Mouse (Mus musculus): ENCODE data around the gene 2810021J22Rik.

2810021J22Rik gene

DNA sequence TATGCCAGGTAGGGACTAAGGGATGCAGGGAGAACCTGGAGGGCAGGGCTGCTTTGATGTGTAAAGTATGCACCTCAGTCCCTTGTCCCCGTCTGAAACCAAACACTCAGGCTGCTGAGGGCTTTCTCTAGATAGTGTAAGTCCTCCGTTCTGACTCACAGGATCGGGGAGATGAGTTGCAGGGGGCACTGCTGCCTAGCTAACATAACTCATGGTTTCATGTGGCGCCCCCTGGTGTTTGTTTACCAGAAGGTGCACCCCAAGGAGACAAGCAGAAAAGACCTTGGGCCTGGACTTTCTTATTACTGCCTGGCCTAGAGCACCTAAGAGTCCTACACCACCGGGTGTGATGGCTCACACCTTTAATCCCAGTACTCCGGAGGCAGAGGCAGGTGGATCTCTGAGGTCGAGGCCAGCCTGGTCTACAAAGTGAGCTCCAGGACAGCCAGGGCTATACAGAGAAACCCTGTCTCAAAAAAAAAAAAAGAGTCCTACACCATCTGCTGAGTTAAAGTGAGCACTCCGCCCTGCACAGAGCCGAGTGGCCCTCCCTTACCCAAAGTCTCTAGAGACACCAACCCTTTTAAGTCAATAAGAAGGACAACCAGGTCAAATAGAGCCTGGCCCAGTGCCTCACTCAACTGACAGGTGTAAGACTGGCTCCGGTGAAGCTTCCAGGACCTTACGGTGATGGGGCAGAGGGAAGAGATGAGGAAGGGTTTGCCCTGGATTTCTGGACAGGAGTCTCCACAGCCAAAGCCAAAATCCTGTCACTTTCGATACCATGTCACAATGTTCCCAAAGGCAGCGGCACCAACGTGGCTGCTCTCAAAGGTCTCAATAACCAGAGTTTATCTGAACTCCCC, 50.1 kb downstream of the 2810021J22Rik start:
- DNase-seq (ENCODE audit: extremely low spot score, low read depth, low spot score) = no peak

GRCm38 (mm10) chr11:58917745-58918366, 50.8 kb downstream of the 2810021J22Rik start, which contains the start of gene Btnl10:
Gene Btnl10, plus strand, starts transcription at chr11:58917908.
- no peak for DNase-seq (ENCODE audit: extremely low spot score, low read depth, low spot score)

DNA sequence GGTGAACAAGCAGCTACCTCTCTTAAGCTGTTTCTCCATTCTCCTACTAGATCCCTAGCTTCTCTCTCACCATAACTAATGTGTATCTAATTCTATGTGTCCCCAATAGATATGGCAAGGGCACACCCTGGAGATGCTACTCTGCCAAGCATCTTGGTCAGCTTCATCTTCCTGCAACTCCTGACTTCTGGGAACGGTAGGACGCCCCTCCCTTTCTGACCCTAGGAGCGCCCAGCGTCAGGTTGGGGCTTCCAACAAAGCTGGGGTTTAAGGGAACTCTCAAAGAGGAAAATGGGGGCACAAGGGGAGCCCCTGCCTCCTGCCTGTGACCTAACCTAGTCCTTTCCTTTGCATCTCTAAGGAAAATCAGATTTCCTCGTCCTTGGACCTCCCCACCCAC, 51.7 kb downstream of the 2810021J22Rik start:
- no peak for DNase-seq (ENCODE audit: extremely low spot score, low read depth, low spot score)

DNA sequence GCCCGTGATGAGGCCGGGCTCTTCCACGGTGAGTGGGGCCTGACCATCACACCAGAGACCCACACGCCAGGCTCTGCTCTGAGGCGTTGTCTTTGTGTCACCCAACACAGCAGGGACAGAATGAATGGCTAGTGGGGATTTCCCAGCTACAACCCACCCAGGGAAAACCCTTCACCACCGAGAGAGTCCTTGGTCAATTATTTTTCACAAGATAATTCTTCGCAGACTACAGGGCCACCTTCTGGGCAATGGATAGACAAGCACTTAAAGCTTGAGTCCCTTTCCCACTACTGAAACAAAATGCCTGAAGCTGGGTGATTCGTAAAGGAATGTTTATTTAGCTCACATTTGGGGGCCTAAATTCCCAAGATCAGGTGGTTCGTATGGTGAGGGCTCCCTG, 55.4 kb downstream of the 2810021J22Rik start:
- DNase-seq (ENCODE audit: extremely low spot score, low read depth, low spot score) = no peak

DNA sequence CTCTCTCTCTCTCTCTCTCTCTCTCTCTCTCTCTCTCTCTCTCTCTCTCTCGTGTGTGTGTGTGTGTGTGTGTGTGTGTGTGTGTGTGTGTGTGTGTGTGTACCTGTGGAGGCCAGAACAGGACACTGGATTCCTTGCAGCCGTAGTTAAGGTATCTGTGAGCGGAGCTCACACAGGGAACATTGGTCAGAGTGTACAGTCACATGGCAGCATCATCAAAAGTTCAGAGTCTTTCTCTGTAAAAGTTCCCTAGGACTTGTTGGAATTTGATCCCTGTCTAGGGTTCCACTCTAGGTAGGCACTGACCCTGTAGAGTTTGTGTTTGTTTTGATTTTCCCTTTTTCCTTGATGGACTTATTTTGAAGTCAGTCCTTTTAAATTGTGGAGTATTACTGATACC, 59.6 kb downstream of the 2810021J22Rik start:
- DNase-seq (ENCODE audit: extremely low spot score, low read depth, low spot score) = no peak

GRCm38 (mm10) chr11:58927053-58927452, 60.0 kb downstream of the 2810021J22Rik start:
- DNase-seq (ENCODE audit: extremely low spot score, low read depth, low spot score) = no peak

DNA sequence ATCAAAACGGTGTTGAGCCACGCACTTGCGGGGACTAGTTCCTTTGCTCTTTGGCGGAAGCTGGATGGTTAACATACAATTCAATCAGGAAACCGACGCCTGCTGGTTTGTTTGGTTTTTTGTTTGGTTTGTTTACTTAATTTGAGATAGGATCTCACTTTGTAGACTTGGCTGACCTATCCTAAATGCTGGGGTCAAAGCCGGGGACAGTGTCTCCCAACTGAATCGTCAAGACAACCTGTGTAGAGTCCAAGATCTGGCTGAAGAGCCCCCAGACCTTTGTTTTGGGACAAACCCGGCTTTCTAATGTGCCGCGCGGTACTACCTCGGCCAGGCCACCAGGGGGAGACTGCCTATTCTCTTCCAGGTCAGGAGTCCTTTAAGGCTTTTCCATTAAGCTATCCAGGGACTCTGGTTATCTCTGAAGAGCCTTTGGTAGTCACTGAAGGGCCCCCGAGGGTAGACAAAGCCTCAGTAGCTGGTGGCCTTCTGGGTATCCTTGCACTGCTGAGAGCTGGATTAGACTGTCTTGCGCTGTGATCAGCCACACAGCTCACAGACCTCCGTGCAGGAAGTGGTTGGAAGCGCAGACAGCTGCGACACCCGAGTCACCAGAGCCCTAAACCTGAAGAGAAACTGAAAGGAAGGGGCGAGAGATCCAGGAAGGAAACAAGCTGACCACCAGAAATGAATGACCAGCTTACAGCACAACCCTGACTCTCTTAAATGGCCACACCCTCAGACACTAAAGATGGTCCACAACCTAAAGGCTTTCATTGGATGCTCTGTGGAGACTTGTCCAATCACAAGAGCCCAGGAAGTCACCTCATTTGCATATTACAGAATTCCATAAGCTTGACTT, 61.0 kb downstream of the 2810021J22Rik start:
- no peak for DNase-seq (ENCODE audit: extremely low spot score, low read depth, low spot score)

- no peak for DNase-seq (ENCODE audit: extremely low spot score, low read depth, low spot score)
Measured at GRCm38 (mm10) chr11:58929055-58929454, 62.0 kb downstream of the 2810021J22Rik start.

- no peak for DNase-seq (ENCODE audit: extremely low spot score, low read depth, low spot score)
Measured at GRCm38 (mm10) chr11:58929641-58930040, 62.6 kb downstream of the 2810021J22Rik start.

GRCm38 (mm10) chr11:58930254-58930653, 63.2 kb downstream of the 2810021J22Rik start:
- DNase-seq (ENCODE audit: extremely low spot score, low read depth, low spot score) = no peak

GRCm38 (mm10) chr11:58931576-58931975, 64.6 kb downstream of the 2810021J22Rik start:
- DNase-seq (ENCODE audit: extremely low spot score, low read depth, low spot score) = no peak

Data from hindlimb bud, embryonic 11.5 days (tissue).